ENCODE assay signal across 15 mouse cellular contexts in genomic region chr13:54218341-54218740, GRCm38 (mm10). TPM values are rescaled to one million over a fixed set of nuclear protein-coding genes. Genes with fewer than 3 reads are reported as not detected.
A peak's percentile ranks its signal among the peaks of the same experiment; 100 is the strongest.
DNase-seq lines count a peak whose midpoint lies in the region; ATAC-seq and TF ChIP-seq lines count a peak whose summit lies in the region.
"Had no signal": no experiment of that assay in that cellular context is flagged by ENCODE, and none has a peak within 500 bp of the region (broad histone marks: within the 10 kb centered on the region; RNA-seq: fewer than 3 reads in every experiment).

No protein-coding gene starts in this region.

- no peak for TF ChIP-seq EP300 in liver, postnatal 0 days (IDR thresholded peaks at IDR 0.05; ENCODE audit: low read depth)

- no peak for TF ChIP-seq CTCF in liver, postnatal 0 days (IDR thresholded peaks at IDR 0.05; ENCODE audit: low read depth)
- no peak for TF ChIP-seq CTCF in bone marrow, adult 2 months (IDR thresholded peaks at IDR 0.05; ENCODE audit: control insufficient read depth, insufficient read depth, low read length)
- TF ChIP-seq CTCF in cerebellum, adult 2 months (IDR thresholded peaks at IDR 0.05; ENCODE audit: borderline replicate concordance, insufficient read depth, low read depth, low read length), result no peak

- no peak overlapping the region for H3K4me3 ChIP-seq in liver, postnatal 0 days (ENCODE audit: low read depth, low read length)
- no peak overlapping the region for H3K4me3 ChIP-seq in liver, embryonic 12.5 days
- H3K4me3 ChIP-seq in bone marrow, adult 2 months (replicated peaks; ENCODE audit: control insufficient read depth, low read depth, low read length), result no peak overlapping the region
- H3K4me3 ChIP-seq in cerebellum, adult 2 months (replicated peaks; ENCODE audit: insufficient read depth, low read depth, low read length), result no peak overlapping the region
- H3K4me3 ChIP-seq: neural tube, embryonic 12.5 days had no signal

- H3K27ac ChIP-seq in liver, postnatal 0 days (ENCODE audit: low read depth), result peak overlapping the region; percentile 60
- no peak overlapping the region for H3K27ac ChIP-seq in liver, embryonic 12.5 days
- peak overlapping the region; percentile 31; the same call in 1 of the 2 replicates for H3K27ac ChIP-seq in bone marrow, adult 2 months (ENCODE audit: control insufficient read depth, insufficient read depth, low read depth, low read length, poor library complexity)
- H3K27ac ChIP-seq in cerebellum, adult 2 months (ENCODE audit: insufficient read depth, low read length), result no peak overlapping the region
- H3K27ac ChIP-seq: neural tube, embryonic 12.5 days had no signal

- no peaks in the 10 kb centered on the region for H3K36me3 ChIP-seq in liver, postnatal 0 days (replicated peaks; ENCODE audit: insufficient read depth, low read length)
- H3K36me3 ChIP-seq in liver, embryonic 12.5 days, result no peaks in the 10 kb centered on the region
- H3K36me3 ChIP-seq: G1E; neural tube, embryonic 12.5 days had no signal

- no peak for TF ChIP-seq POLR2A in bone marrow, adult 2 months (IDR thresholded peaks at IDR 0.05; ENCODE audit: borderline replicate concordance, control insufficient read depth, low read depth, low read length)
- TF ChIP-seq POLR2A in cerebellum, adult 2 months (IDR thresholded peaks at IDR 0.05; ENCODE audit: borderline replicate concordance, insufficient read depth, low read length), result no peak

- no peak overlapping the region for H3K4me2 ChIP-seq in liver, postnatal 0 days (ENCODE audit: low read depth, low read length)
- no peak overlapping the region for H3K4me2 ChIP-seq in liver, embryonic 12.5 days
- H3K4me2 ChIP-seq: neural tube, embryonic 12.5 days had no signal

- no peaks in the 10 kb centered on the region for H3K27me3 ChIP-seq in liver, postnatal 0 days (ENCODE audit: insufficient read depth, low read length)
- no peaks in the 10 kb centered on the region for H3K27me3 ChIP-seq in liver, embryonic 12.5 days (replicated peaks)
- no peaks in the 10 kb centered on the region for H3K27me3 ChIP-seq in cerebellum, adult 2 months (ENCODE audit: control insufficient read depth, insufficient read depth, low read length)
- H3K27me3 ChIP-seq: neural tube, embryonic 12.5 days had no signal

- ATAC-seq in liver, postnatal 0 days, result peak; percentile 46
- ATAC-seq in liver, embryonic 12.5 days, result no peak
- peak; percentile 75 for ATAC-seq in granulocyte monocyte progenitor cell, adult 5-6 weeks (replicated peaks; ENCODE audit: poor library complexity, severe bottlenecking)
- ATAC-seq in neutrophil, adult 5-6 weeks (ENCODE audit: extremely low read depth, insufficient number of reproducible peaks, low FRiP score, poor library complexity, severe bottlenecking), result peak; percentile 71

- 38% methylated on average over 1 of the region's 1 CpGs for WGBS in liver, postnatal 0 days (ENCODE audit: insufficient replicate concordance)
- WGBS in liver, embryonic 12.5 days (ENCODE audit: insufficient replicate concordance), result 11% methylated on average over 1 of the region's 1 CpGs
- WGBS in bone marrow, adult 2 months, result 0% methylated on average over 1 of the region's 1 CpGs
- 84% methylated on average over 1 of the region's 1 CpGs for WGBS in cerebellum, adult 2 months

- H3K9ac ChIP-seq in liver, postnatal 0 days (replicated peaks), result no peak overlapping the region
- H3K9ac ChIP-seq in liver, embryonic 12.5 days, result no peak overlapping the region
- H3K9ac ChIP-seq: neural tube, embryonic 12.5 days had no signal

- H3K9me3 ChIP-seq in liver, postnatal 0 days (ENCODE audit: low read length), result no peaks in the 10 kb centered on the region
- no peaks in the 10 kb centered on the region for H3K9me3 ChIP-seq in liver, embryonic 12.5 days (replicated peaks)
- H3K9me3 ChIP-seq: neural tube, embryonic 12.5 days had no signal

- DNase-seq in liver, postnatal 0 days, result peak; percentile 32
- no peak for DNase-seq in cerebellum, adult 2 months
- DNase-seq in kidney, postnatal 36 days, result no peak
- DNase-seq: adrenal gland, postnatal 10 days; cerebellum, postnatal 10 days; gastrocnemius, postnatal 10 days; heart, postnatal 14 days; kidney, adult 8-10 months; thymus, postnatal 14 days had no signal

- H3K4me1 ChIP-seq in liver, postnatal 0 days (ENCODE audit: insufficient read depth), result peaks cover 16% of the 10 kb centered on the region
- H3K4me1 ChIP-seq in liver, embryonic 12.5 days, result peaks cover 2% of the 10 kb centered on the region; the same call in 1 of the 2 replicates
- peaks cover 14% of the 10 kb centered on the region for H3K4me1 ChIP-seq in bone marrow, adult 2 months (ENCODE audit: control insufficient read depth, insufficient read depth, low read length)
- no peaks in the 10 kb centered on the region for H3K4me1 ChIP-seq in cerebellum, adult 2 months (ENCODE audit: control insufficient read depth, insufficient read depth, low read length)

RNA-seq across cellular contexts. Expression of gene Hrh2, which starts 26.4 kb away (rescaled TPM):
- 0.24 and 0.26 TPM in 2 replicates for polyA plus RNA-seq in liver, postnatal 0 days (2015; fragmentation: Nextera tagmentation; extraction: Ambion mirVana)
- 0.07 and 0.08 TPM in 2 replicates for polyA plus RNA-seq in liver, embryonic 12.5 days (2016; fragmentation: Nextera tagmentation; extraction: Ambion mirVana)
- 1.3 and 4.4 TPM in 2 replicates for polyA plus RNA-seq in bone marrow, adult 2 months (2011; ENCODE audit: insufficient read depth, insufficient read length, low replicate concordance, missing spikeins)
- total RNA-seq in granulocyte monocyte progenitor cell, adult 5-6 weeks (2014; fragmentation: Nextera tagmentation), result 6.0 and 6.8 TPM in 2 replicates
- 2.2 and 4.4 TPM in 2 replicates for total RNA-seq in granulocyte monocyte progenitor cell, adult 5-6 weeks (2017)
- total RNA-seq in neutrophil, adult 5-6 weeks (2017), result 31.4 and 32.7 TPM in 2 replicates
- polyA plus RNA-seq in cerebellum, adult 2 months (2012; rRNA removed), result 5.3 and 6.5 TPM in 2 replicates
- polyA plus RNA-seq: G1E had no signal

Comparison
In these comparisons a context has a peak if more than half of its experiments do, and no peak if none do; other contexts are left out.
1. H3K27ac ChIP-seq: peak in liver, postnatal 0 days (single experiment) and bone marrow, adult 2 months (single experiment); none in liver, embryonic 12.5 days (single experiment) and cerebellum, adult 2 months (single experiment).